Mouse (Mus musculus): ENCODE measurements around the gene Arhgap31. TPM values are rescaled to one million over a fixed set of nuclear protein-coding genes. Genes with fewer than 3 reads are reported as not detected.
A peak's percentile ranks its signal among the peaks of the same experiment; 100 is the strongest.

The Arhgap31 gene
- polyA plus RNA-seq, 1 experiment from 2014 or later, result 7.3 TPM

DNA sequence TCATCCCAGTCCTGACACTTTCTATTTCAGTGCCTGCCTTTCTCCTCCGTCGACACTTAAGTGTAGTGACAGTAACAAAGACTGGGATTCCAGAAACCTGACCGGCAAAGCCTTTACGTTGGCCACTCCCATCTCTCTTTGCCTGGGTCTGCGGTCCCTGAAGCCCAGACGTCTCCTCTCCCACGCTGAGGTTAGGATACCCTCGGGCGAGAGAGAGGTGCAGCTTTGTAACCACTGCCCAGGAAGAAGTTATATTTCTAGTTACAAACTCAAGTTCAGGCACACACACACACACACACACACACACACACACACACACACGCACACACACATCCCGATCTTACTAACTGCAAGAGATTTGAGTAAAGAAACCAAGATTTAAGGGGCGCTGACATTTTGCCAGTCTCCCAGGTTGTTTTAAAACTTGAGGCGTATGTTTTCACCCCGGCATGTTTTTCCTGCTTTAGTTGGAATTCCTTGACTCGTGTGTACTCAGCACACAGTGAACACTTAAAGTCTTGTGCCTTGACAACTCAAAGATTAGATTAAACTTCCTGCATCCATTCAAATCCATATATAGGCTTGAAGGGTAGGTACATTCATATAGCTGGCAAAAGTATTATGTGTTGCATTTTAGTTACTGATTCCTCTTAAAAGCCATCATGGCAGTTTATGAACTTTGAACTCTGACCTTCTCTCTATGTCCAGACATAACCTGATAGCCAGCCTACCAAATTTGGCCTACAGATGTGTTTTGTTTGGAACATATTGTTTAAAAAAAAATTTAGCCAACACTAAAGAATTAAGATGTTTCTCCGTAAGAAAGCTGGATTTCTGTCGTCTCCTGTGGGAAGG lies 557 bp upstream of the Arhgap31 start:
- Histone ChIP-seq H3K4me3 (peak overlapping the region; percentile 74), H3K36me3 (no peaks in the 10 kb centered on the region), H3K27ac (replicated peaks) (peak overlapping the region; percentile 89), H3K27me3 (ENCODE audit: low read depth, poor library complexity, severe bottlenecking) (peaks cover 23% of the 10 kb centered on the region), H3K9me3 (replicated peaks) (no peaks in the 10 kb centered on the region), H3K4me1 (peaks cover 15% of the 10 kb centered on the region)
- DNase-seq (ENCODE audit: low spot score), result no peak
- 36% methylated on average over 17 of the region's 17 CpGs for WGBS

DNA sequence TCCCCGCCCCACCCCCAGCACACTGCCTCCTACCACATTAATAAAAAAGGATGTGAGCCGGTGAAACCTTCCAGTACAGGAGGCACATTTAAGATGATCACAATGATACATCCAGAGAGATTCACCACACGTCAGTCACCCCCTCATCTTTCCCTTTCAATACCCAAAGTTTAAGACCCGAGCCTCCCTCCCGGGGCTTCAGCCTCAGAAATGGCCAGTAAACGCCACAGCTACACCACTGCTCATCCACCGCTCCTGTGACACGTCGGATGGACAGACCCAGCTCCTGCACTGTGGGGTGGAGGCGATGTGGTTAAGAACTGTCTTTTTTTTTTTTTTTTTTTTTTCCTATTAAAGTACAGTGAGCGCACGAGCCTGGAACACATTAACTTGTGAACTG lies 969 bp downstream of the Arhgap31 start:
- peaks cover 15% of the 10 kb centered on the region for H3K4me1 ChIP-seq
- peak overlapping the region; percentile 74 for H3K4me3 ChIP-seq
- WGBS, result 6% methylated on average over 12 of the region's 12 CpGs
- peak; percentile 42 for DNase-seq (ENCODE audit: low spot score)
- peaks cover 23% of the 10 kb centered on the region for H3K27me3 ChIP-seq (ENCODE audit: low read depth, poor library complexity, severe bottlenecking)
- H3K9me3 ChIP-seq (replicated peaks), result no peaks in the 10 kb centered on the region
- no peaks in the 10 kb centered on the region for H3K36me3 ChIP-seq
- H3K27ac ChIP-seq (replicated peaks), result peak overlapping the region; percentile 89; the same call in 1 of the 2 replicates

- WGBS, result 76% methylated on average over 4 of the region's 4 CpGs
- Histone ChIP-seq H3K27me3 (ENCODE audit: low read depth, poor library complexity, severe bottlenecking) (peaks cover 23% of the 10 kb centered on the region), H3K27ac (replicated peaks) (no peak overlapping the region), H3K36me3 (no peaks in the 10 kb centered on the region), H3K4me1 (peaks cover 15% of the 10 kb centered on the region), H3K9me3 (replicated peaks) (no peaks in the 10 kb centered on the region), H3K4me3 (peak overlapping the region; percentile 28)
- DNase-seq (ENCODE audit: low spot score), result no peak
Observed at GRCm38 (mm10) chr16:38711245-38711644, 1.8 kb downstream of the Arhgap31 start.

DNA sequence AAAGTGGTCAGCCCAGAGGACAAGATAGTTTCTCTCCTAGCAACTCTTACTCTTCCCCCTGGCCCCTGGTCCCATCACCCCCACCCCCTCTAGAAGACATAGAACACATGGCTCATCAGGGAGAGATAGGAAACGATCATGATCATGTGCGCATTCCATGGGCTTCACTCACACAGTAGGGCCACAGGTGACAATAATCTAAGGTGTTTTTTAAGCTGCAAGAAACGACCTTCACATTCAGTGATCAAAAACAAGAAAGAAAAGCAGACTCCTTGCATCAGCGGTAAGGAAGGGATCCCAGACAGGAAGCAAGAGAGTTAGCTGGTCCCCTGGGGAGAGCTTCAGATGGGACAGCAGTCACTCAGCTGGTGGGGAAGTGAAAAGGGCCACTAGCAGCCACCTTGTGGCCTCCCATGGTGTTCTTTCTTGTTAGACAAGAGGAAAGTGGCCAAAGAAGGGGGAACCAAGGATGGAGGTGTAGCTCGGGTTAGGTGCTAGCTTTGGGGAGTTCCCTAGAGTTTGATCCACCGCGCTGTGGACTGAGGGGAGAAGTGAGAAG lies 4.0 kb downstream of the Arhgap31 start:
- 61% methylated on average over 7 of the region's 7 CpGs for WGBS

DNA sequence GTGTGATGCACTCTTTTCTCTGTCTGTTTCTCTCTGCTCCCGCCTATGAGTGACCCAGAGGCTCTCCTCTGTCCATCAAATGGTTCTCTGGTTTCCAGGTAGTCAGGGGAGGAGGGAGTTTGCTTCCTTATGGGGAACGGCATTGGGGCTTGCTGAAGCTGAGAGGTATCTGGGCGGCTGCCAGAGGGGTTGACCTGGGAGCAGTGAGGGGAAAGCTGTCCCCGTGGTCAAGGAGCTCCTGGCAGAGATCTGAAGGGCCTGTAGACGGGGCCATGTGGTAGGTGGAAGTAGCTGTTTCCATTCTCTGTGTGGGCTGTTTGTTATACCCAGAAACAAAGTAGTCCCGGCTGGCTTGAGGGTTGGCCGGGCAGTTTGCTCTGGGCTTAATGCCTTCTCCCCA lies 6.3 kb downstream of the Arhgap31 start:
- Histone ChIP-seq H3K27me3 (ENCODE audit: low read depth, poor library complexity, severe bottlenecking) (peaks cover 19% of the 10 kb centered on the region), H3K4me1 (peaks cover 8% of the 10 kb centered on the region), H3K36me3 (no peaks in the 10 kb centered on the region), H3K4me3 (no peak overlapping the region), H3K27ac (replicated peaks) (no peak overlapping the region), H3K9me3 (replicated peaks) (no peaks in the 10 kb centered on the region)
- DNase-seq (ENCODE audit: low spot score), result no peak
- 85% methylated on average over 7 of the region's 7 CpGs for WGBS

More for the DNA sequence above, 4.0 kb downstream of the Arhgap31 start:
- H3K27me3 ChIP-seq (ENCODE audit: low read depth, poor library complexity, severe bottlenecking), result peaks cover 23% of the 10 kb centered on the region
- H3K4me1 ChIP-seq, result peaks cover 15% of the 10 kb centered on the region
- H3K9me3 ChIP-seq (replicated peaks), result no peaks in the 10 kb centered on the region
- H3K36me3 ChIP-seq, result no peaks in the 10 kb centered on the region
- no peak overlapping the region for H3K4me3 ChIP-seq
- DNase-seq (ENCODE audit: low spot score), result no peak
- no peak overlapping the region for H3K27ac ChIP-seq (replicated peaks)

- H3K36me3 ChIP-seq, result no peaks in the 10 kb centered on the region
- no peak overlapping the region for H3K4me3 ChIP-seq
- DNase-seq (ENCODE audit: low spot score), result no peak
- H3K27me3 ChIP-seq (ENCODE audit: low read depth, poor library complexity, severe bottlenecking), result peaks cover 8% of the 10 kb centered on the region; the same call in 1 of the 2 replicates
- 74% methylated on average over 9 of the region's 9 CpGs for WGBS
- H3K9me3 ChIP-seq (replicated peaks), result no peaks in the 10 kb centered on the region
- peaks cover 13% of the 10 kb centered on the region for H3K4me1 ChIP-seq
- no peak overlapping the region; the same call in 1 of the 2 replicates for H3K27ac ChIP-seq (replicated peaks)
Observed at GRCm38 (mm10) chr16:38705531-38706281, 7.4 kb downstream of the Arhgap31 start.

DNA sequence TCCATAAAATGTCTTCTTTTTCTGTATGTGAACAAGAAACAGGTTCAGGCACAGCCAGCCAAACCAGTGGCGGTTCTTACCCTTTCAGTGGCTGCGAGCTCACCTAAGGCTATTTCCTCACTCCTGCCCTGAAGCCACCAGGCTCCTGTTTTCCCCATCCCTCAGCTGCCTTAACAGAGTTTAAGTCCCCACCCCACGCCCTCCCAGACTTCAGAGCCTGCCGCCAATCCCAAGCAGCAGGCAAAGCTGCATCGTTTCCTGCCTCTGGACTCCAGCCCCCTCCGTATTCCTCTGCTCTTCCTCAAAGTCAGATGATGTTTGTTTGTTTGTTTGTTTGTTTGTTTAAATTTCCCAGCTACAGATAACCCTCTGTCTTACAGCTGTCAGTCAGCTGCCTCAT lies 9.6 kb downstream of the Arhgap31 start:
- Histone ChIP-seq H3K4me3 (no peak overlapping the region), H3K9me3 (replicated peaks) (no peaks in the 10 kb centered on the region), H3K27ac (replicated peaks) (0 out of 2 replicates have a peak overlapping the region, but pooled peaks have one; percentile 52), H3K27me3 (ENCODE audit: low read depth, poor library complexity, severe bottlenecking) (no peaks in the 10 kb centered on the region), H3K36me3 (no peaks in the 10 kb centered on the region), H3K4me1 (peaks cover 15% of the 10 kb centered on the region)
- DNase-seq (ENCODE audit: low spot score), result no peak
- WGBS, result 56% methylated on average over 6 of the region's 6 CpGs

GRCm38 (mm10) chr16:38702316-38702715 lies 10.8 kb downstream of the Arhgap31 start:
- 88% methylated on average over 3 of the region's 3 CpGs for WGBS
- no peaks in the 10 kb centered on the region for H3K36me3 ChIP-seq
- H3K27ac ChIP-seq (replicated peaks), result peak overlapping the region; percentile 79
- H3K27me3 ChIP-seq (ENCODE audit: low read depth, poor library complexity, severe bottlenecking), result no peaks in the 10 kb centered on the region
- peaks cover 15% of the 10 kb centered on the region for H3K4me1 ChIP-seq
- no peak overlapping the region for H3K4me3 ChIP-seq
- no peaks in the 10 kb centered on the region for H3K9me3 ChIP-seq (replicated peaks)
- DNase-seq (ENCODE audit: low spot score), result no peak

DNA sequence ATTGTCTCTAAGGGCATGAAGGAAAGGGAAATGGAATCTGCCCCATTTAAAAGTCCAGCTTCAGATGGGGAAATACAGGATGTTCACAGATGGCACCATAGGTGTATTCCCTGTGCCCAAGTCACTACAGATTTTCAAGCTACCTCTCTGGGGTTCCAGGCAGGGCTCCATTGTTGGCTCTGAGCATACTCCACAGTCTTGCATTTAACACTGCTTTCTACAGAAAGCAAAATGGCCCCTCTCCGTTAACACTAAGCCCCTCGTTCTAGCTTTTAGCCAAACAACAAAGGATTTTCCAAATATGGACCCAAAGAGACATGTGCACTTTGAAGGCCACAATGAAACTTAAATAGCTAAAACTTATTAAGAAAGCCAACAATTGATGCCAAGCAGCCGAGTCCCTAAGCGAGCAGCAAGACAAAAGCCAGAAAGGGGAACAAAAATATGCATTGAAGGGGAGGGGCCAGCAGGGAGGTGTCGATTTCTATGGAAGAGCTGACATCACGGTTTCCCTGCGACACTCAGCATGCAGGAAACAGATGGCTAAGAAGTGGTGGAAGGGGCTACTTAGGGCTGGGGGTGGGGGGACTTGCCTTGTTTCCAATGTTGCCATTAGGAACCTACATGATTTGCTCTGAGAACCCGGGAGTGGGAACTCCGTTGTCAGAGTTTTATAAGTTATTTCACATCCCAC lies 11.4 kb downstream of the Arhgap31 start:
- 58% methylated on average over 9 of the region's 9 CpGs for WGBS
- Histone ChIP-seq H3K27ac (replicated peaks) (peak overlapping the region; percentile 79), H3K36me3 (no peaks in the 10 kb centered on the region), H3K4me1 (peaks cover 15% of the 10 kb centered on the region), H3K27me3 (ENCODE audit: low read depth, poor library complexity, severe bottlenecking) (no peaks in the 10 kb centered on the region), H3K9me3 (replicated peaks) (no peaks in the 10 kb centered on the region), H3K4me3 (0 out of 2 replicates have a peak overlapping the region, but pooled peaks have one; percentile 1)
- DNase-seq (ENCODE audit: low spot score), result peak; percentile 37

- H3K36me3 ChIP-seq, result no peaks in the 10 kb centered on the region
- H3K4me3 ChIP-seq, result no peak overlapping the region
- no peaks in the 10 kb centered on the region for H3K9me3 ChIP-seq (replicated peaks)
- H3K4me1 ChIP-seq, result peaks cover 15% of the 10 kb centered on the region
- no peak overlapping the region for H3K27ac ChIP-seq (replicated peaks)
- no peaks in the 10 kb centered on the region for H3K27me3 ChIP-seq (ENCODE audit: low read depth, poor library complexity, severe bottlenecking)
- 87% methylated on average over 16 of the region's 16 CpGs for WGBS
- no peak for DNase-seq (ENCODE audit: low spot score)
Observed at GRCm38 (mm10) chr16:38700392-38701162, 12.5 kb downstream of the Arhgap31 start.

- no peaks in the 10 kb centered on the region for H3K9me3 ChIP-seq (replicated peaks)
- H3K27ac ChIP-seq (replicated peaks), result no peak overlapping the region
- DNase-seq (ENCODE audit: low spot score), result no peak
- H3K27me3 ChIP-seq (ENCODE audit: low read depth, poor library complexity, severe bottlenecking), result no peaks in the 10 kb centered on the region
- H3K4me1 ChIP-seq, result peaks cover 15% of the 10 kb centered on the region
- no peaks in the 10 kb centered on the region for H3K36me3 ChIP-seq
- 90% methylated on average over 5 of the region's 5 CpGs for WGBS
- H3K4me3 ChIP-seq, result no peak overlapping the region
Observed at GRCm38 (mm10) chr16:38697611-38698010, 15.5 kb downstream of the Arhgap31 start.

Measured in midbrain, embryonic 10.5 days (tissue).